Mouse (Mus musculus) thymus, adult 2 months (tissue): ENCODE measurements around the gene P2rx1.

Experiments
- CTCF ChIP-seq: fragments of 200-500 bp; IDR thresholded peaks from 2 replicates; pipeline ENCODE4 v1.5.1; 2012; ENCODE audit warnings: mild to moderate bottlenecking, control low read depth, low read length, moderate library complexity, borderline replicate concordance; ENCODE audit not compliant: control insufficient read depth, poor library complexity, insufficient read depth; ENCODE audit errors: extremely low read depth
- POLR2A ChIP-seq: fragments of 200-500 bp; IDR thresholded peaks from 2 replicates; pipeline ENCODE4 v1.6.1; 2012; ENCODE audit warnings: mild to moderate bottlenecking, low read length, control low read depth, moderate library complexity; ENCODE audit not compliant: control insufficient read depth, poor library complexity, insufficient read depth; ENCODE audit errors: extremely low read depth

GRCm38 (mm10) chr11:73013981-73014380, 15.1 kb downstream of the P2rx1 start:
- TF ChIP-seq CTCF (no peak), POLR2A (no peak)
